Mouse (Mus musculus): ENCODE results near the gene Dram2. TPM values are rescaled to one million over a fixed set of nuclear protein-coding genes. Genes with fewer than 3 reads are reported as not detected.
"Not testable (repeated sequence)": the region's sequence is repeated elsewhere in the genome, so short reads cannot be mapped to it uniquely, and the experiment has no call there.

Dram2 gene
- polyA plus RNA-seq, 1 experiment: not detected

GRCm38 (mm10) chr3:106544721-106545316 lies 2.8 kb upstream of the Dram2 start:
- Histone ChIP-seq H3K27me3 (ENCODE audit: control insufficient read depth) (no peaks in the 10 kb centered on the region), H3K4me3 (replicated peaks) (no peak overlapping the region), H3K4me1 (ENCODE audit: control insufficient read depth) (peaks cover 35% of the 10 kb centered on the region), H3K9me3 (ENCODE audit: control insufficient read depth, low read length) (no peaks in the 10 kb centered on the region), H3K36me3 (ENCODE audit: control insufficient read depth) (no peaks in the 10 kb centered on the region; the same call in 1 of the 2 replicates)
- TF ChIP-seq TAL1 (IDR thresholded peaks at IDR 0.05; ENCODE audit: low read length) (no peak), GATA1 (IDR thresholded peaks at IDR 0.05; ENCODE audit: low read length) (no peak)

- no peaks in the 10 kb centered on the region; the same call in 1 of the 2 replicates for H3K36me3 ChIP-seq (ENCODE audit: control insufficient read depth)
- H3K9me3 ChIP-seq (ENCODE audit: control insufficient read depth, low read length): no peaks in the 10 kb centered on the region
- peaks cover 35% of the 10 kb centered on the region for H3K4me1 ChIP-seq (ENCODE audit: control insufficient read depth)
- H3K27me3 ChIP-seq (ENCODE audit: control insufficient read depth): no peaks in the 10 kb centered on the region
- peak overlapping the region; percentile 98 for H3K4me3 ChIP-seq (replicated peaks)
- no peak for TF ChIP-seq GATA1 (IDR thresholded peaks at IDR 0.05; ENCODE audit: low read length)
- no peak for TF ChIP-seq TAL1 (IDR thresholded peaks at IDR 0.05; ENCODE audit: low read length)
Measured at GRCm38 (mm10) chr3:106547924-106548539, 434 bp downstream of the Dram2 start.

GRCm38 (mm10) chr3:106548971-106549370 lies 1.4 kb downstream of the Dram2 start:
- H3K4me3 ChIP-seq (replicated peaks): no peak overlapping the region
- TF ChIP-seq TAL1 (IDR thresholded peaks at IDR 0.05; ENCODE audit: low read length) (no peak), GATA1 (IDR thresholded peaks at IDR 0.05; ENCODE audit: low read length) (no peak)

GRCm38 (mm10) chr3:106553411-106553810 lies 5.8 kb downstream of the Dram2 start:
- no peak for TF ChIP-seq GATA1 (IDR thresholded peaks at IDR 0.05; ENCODE audit: low read length)
- TF ChIP-seq TAL1 (IDR thresholded peaks at IDR 0.05; ENCODE audit: low read length): no peak
- peaks cover 24% of the 10 kb centered on the region for H3K36me3 ChIP-seq (ENCODE audit: control insufficient read depth)
- no peaks in the 10 kb centered on the region for H3K9me3 ChIP-seq (ENCODE audit: control insufficient read depth, low read length)
- H3K27me3 ChIP-seq (ENCODE audit: control insufficient read depth): no peaks in the 10 kb centered on the region
- no peak overlapping the region for H3K4me3 ChIP-seq (replicated peaks)
- H3K4me1 ChIP-seq (ENCODE audit: control insufficient read depth): peaks cover 7% of the 10 kb centered on the region

More at GRCm38 (mm10) chr3:106548971-106549370, 1.4 kb downstream of the Dram2 start:
- peaks cover 4% of the 10 kb centered on the region; the same call in 1 of the 2 replicates for H3K36me3 ChIP-seq (ENCODE audit: control insufficient read depth)
- peaks cover 35% of the 10 kb centered on the region for H3K4me1 ChIP-seq (ENCODE audit: control insufficient read depth)
- H3K27me3 ChIP-seq (ENCODE audit: control insufficient read depth): no peaks in the 10 kb centered on the region
- no peaks in the 10 kb centered on the region for H3K9me3 ChIP-seq (ENCODE audit: control insufficient read depth, low read length)

GRCm38 (mm10) chr3:106555743-106556250 lies 8.2 kb downstream of the Dram2 start:
- Histone ChIP-seq H3K36me3 (ENCODE audit: control insufficient read depth) (peaks cover 24% of the 10 kb centered on the region), H3K9me3 (ENCODE audit: control insufficient read depth, low read length) (no peaks in the 10 kb centered on the region), H3K4me1 (ENCODE audit: control insufficient read depth) (peaks cover 3% of the 10 kb centered on the region), H3K27me3 (ENCODE audit: control insufficient read depth) (no peaks in the 10 kb centered on the region), H3K4me3 (replicated peaks) (no peak overlapping the region)
- TF ChIP-seq TAL1 (IDR thresholded peaks at IDR 0.05; ENCODE audit: low read length) (no peak), GATA1 (IDR thresholded peaks at IDR 0.05; ENCODE audit: low read length) (no peak)

GRCm38 (mm10) chr3:106558271-106558670 lies 10.7 kb downstream of the Dram2 start:
- no peaks in the 10 kb centered on the region for H3K9me3 ChIP-seq (ENCODE audit: control insufficient read depth, low read length)
- no peak overlapping the region for H3K4me3 ChIP-seq (replicated peaks)
- peaks cover 3% of the 10 kb centered on the region for H3K4me1 ChIP-seq (ENCODE audit: control insufficient read depth)
- peaks cover 24% of the 10 kb centered on the region for H3K36me3 ChIP-seq (ENCODE audit: control insufficient read depth)
- TF ChIP-seq TAL1 (IDR thresholded peaks at IDR 0.05; ENCODE audit: low read length) (no peak), GATA1 (IDR thresholded peaks at IDR 0.05; ENCODE audit: low read length) (no peak)
- H3K27me3 ChIP-seq (ENCODE audit: control insufficient read depth): no peaks in the 10 kb centered on the region

- no peak for TF ChIP-seq TAL1 (IDR thresholded peaks at IDR 0.05; ENCODE audit: low read length)
- no peak for TF ChIP-seq GATA1 (IDR thresholded peaks at IDR 0.05; ENCODE audit: low read length)
- Histone ChIP-seq H3K4me1 (ENCODE audit: control insufficient read depth) (no peaks in the 10 kb centered on the region), H3K4me3 (replicated peaks) (no peak overlapping the region), H3K27me3 (ENCODE audit: control insufficient read depth) (no peaks in the 10 kb centered on the region), H3K9me3 (ENCODE audit: control insufficient read depth, low read length) (no peaks in the 10 kb centered on the region), H3K36me3 (ENCODE audit: control insufficient read depth) (peaks cover 2% of the 10 kb centered on the region; the same call in 1 of the 2 replicates)
Measured at GRCm38 (mm10) chr3:106565876-106566275, 18.3 kb downstream of the Dram2 start.

- Histone ChIP-seq H3K4me1 (ENCODE audit: control insufficient read depth) (no peaks in the 10 kb centered on the region), H3K36me3 (ENCODE audit: control insufficient read depth) (peaks cover 2% of the 10 kb centered on the region; the same call in 1 of the 2 replicates), H3K4me3 (replicated peaks) (no peak overlapping the region), H3K27me3 (ENCODE audit: control insufficient read depth) (no peaks in the 10 kb centered on the region), H3K9me3 (ENCODE audit: control insufficient read depth, low read length) (no peaks in the 10 kb centered on the region)
- TF ChIP-seq GATA1 (IDR thresholded peaks at IDR 0.05; ENCODE audit: low read length): no peak
- TF ChIP-seq TAL1 (IDR thresholded peaks at IDR 0.05; ENCODE audit: low read length): no peak
Measured at GRCm38 (mm10) chr3:106573191-106573590, 25.6 kb downstream of the Dram2 start.

- no peaks in the 10 kb centered on the region for H3K36me3 ChIP-seq (ENCODE audit: control insufficient read depth)
- H3K4me3 ChIP-seq (replicated peaks): no peak overlapping the region
- no peaks in the 10 kb centered on the region for H3K4me1 ChIP-seq (ENCODE audit: control insufficient read depth)
- H3K27me3 ChIP-seq (ENCODE audit: control insufficient read depth): no peaks in the 10 kb centered on the region
- H3K9me3 ChIP-seq (ENCODE audit: control insufficient read depth, low read length): no peaks in the 10 kb centered on the region
- no peak for TF ChIP-seq TAL1 (IDR thresholded peaks at IDR 0.05; ENCODE audit: low read length)
Measured at GRCm38 (mm10) chr3:106579296-106579695, 31.7 kb downstream of the Dram2 start.

GRCm38 (mm10) chr3:106593631-106594030 lies 46.0 kb downstream of the Dram2 start:
- not testable (repeated sequence) for H3K9me3 ChIP-seq (ENCODE audit: control insufficient read depth, low read length); H3K4me1 ChIP-seq (ENCODE audit: control insufficient read depth); H3K27me3 ChIP-seq (ENCODE audit: control insufficient read depth); H3K36me3 ChIP-seq (ENCODE audit: control insufficient read depth); H3K4me3 ChIP-seq (replicated peaks)

Measured in erythroblast, embryonic 14.5 days (primary cell).